Mouse (Mus musculus) granulocyte monocyte progenitor cell, adult 5-6 weeks (primary cell): ENCODE results near the gene Cox4i1. TPM values are rescaled to one million over a fixed set of nuclear protein-coding genes. Genes with fewer than 3 reads are reported as not detected.
A peak's percentile ranks its signal among the peaks of the same experiment; 100 is the strongest.

ENCODE experiments used
- ATAC-seq: replicated peaks from 2 replicates; pipeline ENCODE4 v1.8.0; 2016; ENCODE audit warnings: mild to moderate bottlenecking, moderate TSS enrichment, inconsistent platforms; ENCODE audit not compliant: poor library complexity, severe bottlenecking
- total RNA-seq, 2 experiments: library from RNA; stranded (forward) in 1 of 2; stranded (reverse) in 1 of 2; fragments of 200-712, 200-1000 nt in 1 of 2; fragments of >200 nt in 1 of 2; fragmentation: Nextera tagmentation in 1 of 2; gene quantifications; 2 replicates each; pipeline ENCODE4 v1.2.3; 2014 to 2017

Cox4i1 gene
- 1,083 and 1,131 TPM in 2 replicates for total RNA-seq (2014; fragmentation: Nextera tagmentation)
- 462 and 506 TPM in 2 replicates for total RNA-seq (2017)

- peak; percentile 77 for ATAC-seq
Measured at GRCm38 (mm10) chr8:120667561-120668373, at the start of gene Cox4i1, which contains the start of gene Gm27021. Gene Cox4i1, plus strand, starts transcription at chr8:120668222. Gene Gm27021, minus strand, starts transcription at chr8:120668079.

GRCm38 (mm10) chr8:120619235-120620180, 48.5 kb upstream of the Cox4i1 start:
- ATAC-seq, result peak; percentile 71

GRCm38 (mm10) chr8:120620441-120620840, 47.6 kb upstream of the Cox4i1 start:
- ATAC-seq, result no peak

- ATAC-seq, result no peak
Measured at GRCm38 (mm10) chr8:120622161-120622560, 45.9 kb upstream of the Cox4i1 start.

GRCm38 (mm10) chr8:120623608-120624007, 44.4 kb upstream of the Cox4i1 start:
- no peak for ATAC-seq

DNA sequence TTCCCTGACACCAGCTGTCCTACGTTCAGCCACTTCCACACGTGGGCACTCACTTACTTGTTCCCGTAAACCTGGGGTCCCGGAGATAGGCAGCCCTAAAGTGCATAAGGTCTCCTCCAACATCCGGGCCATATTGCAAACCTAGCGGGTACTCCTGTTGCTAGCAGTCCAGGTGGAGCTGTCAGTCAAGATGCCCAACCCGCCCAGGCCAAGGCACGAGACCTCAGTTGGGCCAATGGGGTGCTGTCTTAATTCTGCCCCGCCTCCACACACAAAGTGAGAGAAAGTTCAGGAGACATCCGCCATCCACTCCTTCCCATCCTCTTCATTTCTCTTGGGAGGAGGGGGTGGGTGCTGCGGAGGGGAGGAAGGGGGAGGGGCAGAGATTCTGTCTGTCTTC, 41.6 kb upstream of the Cox4i1 start:
- ATAC-seq, result no peak

DNA sequence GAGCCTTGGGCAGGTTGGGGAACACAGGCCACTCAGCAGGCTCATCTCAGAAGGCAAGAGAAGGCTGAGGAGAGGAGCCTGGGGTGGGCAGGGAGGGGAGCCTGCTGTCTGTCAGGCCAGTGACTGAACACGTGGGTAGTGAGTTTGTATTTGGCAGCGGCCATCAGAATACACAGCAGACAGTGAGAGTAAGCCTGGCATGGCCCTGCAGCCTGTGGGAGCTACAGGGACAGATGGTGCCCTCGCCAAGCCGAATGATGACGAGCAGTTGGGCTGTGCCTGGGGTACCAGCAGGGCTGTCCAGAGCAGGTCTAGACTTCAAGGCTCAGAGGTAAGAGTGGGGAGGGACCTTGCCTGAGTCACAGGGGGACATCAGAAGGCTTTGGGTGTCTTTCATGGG, 40.7 kb upstream of the Cox4i1 start:
- ATAC-seq, result no peak

- no peak for ATAC-seq
Measured at GRCm38 (mm10) chr8:120630031-120630430, 38.0 kb upstream of the Cox4i1 start.

GRCm38 (mm10) chr8:120630848-120631247, 37.2 kb upstream of the Cox4i1 start:
- no peak for ATAC-seq

DNA sequence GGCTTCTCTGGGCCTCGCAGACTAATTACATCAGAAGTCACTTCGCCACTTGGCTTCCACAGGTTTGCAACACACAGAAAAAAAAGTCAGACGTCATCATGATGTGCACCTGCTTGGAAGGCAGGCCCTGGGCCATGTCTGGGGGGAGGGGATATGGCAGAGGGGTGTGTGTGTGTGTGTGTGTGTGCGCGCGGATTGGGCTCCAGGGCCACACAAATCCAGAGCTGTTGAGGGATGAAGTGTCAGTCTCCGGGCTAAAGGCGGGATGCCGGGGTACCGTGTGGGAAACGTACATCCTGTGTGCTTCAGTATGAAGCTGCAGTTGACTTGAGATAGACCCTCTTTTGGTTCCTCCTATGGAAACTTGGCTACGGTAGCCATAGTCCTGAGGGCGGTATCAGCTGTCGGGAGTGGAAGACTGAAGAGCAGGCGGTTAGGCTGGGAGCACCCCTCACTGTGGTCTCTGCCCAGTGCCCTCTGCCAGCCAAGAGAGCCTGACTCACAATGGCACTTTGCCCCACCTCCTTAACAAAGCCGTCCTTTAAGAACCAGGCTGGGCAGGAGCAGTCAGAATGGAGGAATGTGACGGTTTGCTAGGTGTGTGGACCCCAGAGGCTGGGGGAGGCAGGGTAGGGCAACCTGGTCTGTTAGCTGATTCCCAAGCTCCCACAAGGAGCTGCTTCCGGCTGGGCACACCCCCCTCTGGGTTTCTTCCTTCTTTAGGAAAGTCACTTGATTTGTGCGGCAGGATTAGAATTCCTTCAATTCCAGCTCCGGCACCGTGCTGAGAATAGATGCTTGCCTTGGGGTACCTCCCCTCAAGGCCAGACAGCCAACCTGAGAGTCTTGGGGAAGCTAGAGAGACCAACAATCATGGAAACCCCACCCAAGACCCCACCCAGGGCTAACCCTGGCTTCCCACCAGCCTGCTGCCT, 36.3 kb upstream of the Cox4i1 start:
- no peak for ATAC-seq

GRCm38 (mm10) chr8:120632969-120633664, 34.9 kb upstream of the Cox4i1 start:
- no peak for ATAC-seq

GRCm38 (mm10) chr8:120633665-120634271, 34.3 kb upstream of the Cox4i1 start:
- ATAC-seq, result peak; percentile 43; the same call in 1 of the 2 replicates

- ATAC-seq, result peak; percentile 76
Measured at GRCm38 (mm10) chr8:120634329-120634839, 33.6 kb upstream of the Cox4i1 start.

GRCm38 (mm10) chr8:120641245-120641644, 26.8 kb upstream of the Cox4i1 start:
- ATAC-seq, result no peak

DNA sequence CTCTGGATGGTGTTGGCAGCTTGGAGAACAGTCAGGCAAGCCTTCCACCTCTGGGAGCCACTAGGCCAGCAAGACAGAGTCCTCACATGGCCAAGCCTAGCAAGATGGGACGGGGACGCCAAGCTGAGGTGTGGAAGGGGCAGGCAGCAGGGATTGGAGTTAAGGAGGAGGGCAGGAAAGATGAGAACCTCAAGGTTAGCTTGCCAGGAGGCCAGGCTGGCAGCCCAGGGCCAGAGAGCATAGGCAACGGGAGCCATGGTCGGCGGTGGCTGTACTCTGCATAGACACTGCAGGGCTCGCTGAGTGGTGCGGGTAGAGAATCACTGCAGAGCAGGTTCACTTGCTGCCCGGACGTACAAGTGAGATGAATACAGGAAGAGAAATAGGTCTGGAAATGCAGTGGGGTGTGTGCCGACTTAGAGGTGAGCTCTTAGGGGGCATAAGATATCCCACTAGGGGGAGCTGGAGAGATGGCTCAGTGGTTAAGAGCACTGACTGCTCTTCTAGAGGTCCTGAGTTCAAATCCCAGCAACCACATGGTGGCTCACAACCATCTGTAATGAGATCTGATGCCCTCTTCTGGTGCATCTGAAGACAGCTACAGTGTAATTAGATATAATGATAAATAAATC, 25.9 kb upstream of the Cox4i1 start:
- ATAC-seq, result no peak; the same call in 1 of the 2 replicates

GRCm38 (mm10) chr8:120644663-120645062, 23.4 kb upstream of the Cox4i1 start:
- ATAC-seq, result no peak

GRCm38 (mm10) chr8:120647532-120647931, 20.5 kb upstream of the Cox4i1 start, which contains the start of gene 1190005I06Rik:
Gene 1190005I06Rik, minus strand, starts transcription at chr8:120647632.
- no peak for ATAC-seq
